Mouse (Mus musculus) megakaryocyte progenitor cell, adult 5-6 weeks (primary cell): ENCODE data around the gene Ssh3. TPM values are rescaled to one million over a fixed set of nuclear protein-coding genes. Genes with fewer than 3 reads are reported as not detected.

Experiments
- ATAC-seq: replicated peaks from 2 replicates; pipeline ENCODE4 v1.8.0; 2016; ENCODE audit warnings: mild to moderate bottlenecking, moderate TSS enrichment, inconsistent platforms; ENCODE audit not compliant: poor library complexity
- total RNA-seq, 2 experiments: library from RNA; stranded (forward) in 1 of 2; stranded (reverse) in 1 of 2; fragments of 157-497, 149-512 nt in 1 of 2; fragments of 200-1000 nt in 1 of 2; gene quantifications; 2 replicates each; pipeline versions ENCODE4 v1.2.3 to v1.2.4; 2015 to 2017

Ssh3 gene
- total RNA-seq, 2 experiments from 2014 or later: 7.5 to 8.1 TPM

GRCm38 (mm10) chr19:4297851-4298250 lies 28.9 kb upstream of the Ssh3 start:
- ATAC-seq: no peak

- no peak for ATAC-seq
Measured at GRCm38 (mm10) chr19:4296611-4297010, 27.6 kb upstream of the Ssh3 start.

GRCm38 (mm10) chr19:4295391-4295790 lies 26.4 kb upstream of the Ssh3 start:
- ATAC-seq: no peak

- ATAC-seq: peak; percentile 92
Measured at GRCm38 (mm10) chr19:4294381-4295097, 25.6 kb upstream of the Ssh3 start.

GRCm38 (mm10) chr19:4291161-4291560 lies 22.2 kb upstream of the Ssh3 start:
- no peak for ATAC-seq

- ATAC-seq: no peak
Measured at GRCm38 (mm10) chr19:4290749-4291148, 21.8 kb upstream of the Ssh3 start.

GRCm38 (mm10) chr19:4283653-4284052 lies 14.7 kb upstream of the Ssh3 start:
- ATAC-seq: no peak

- ATAC-seq: peak; percentile 97
Measured at GRCm38 (mm10) chr19:4282898-4283553, 14.0 kb upstream of the Ssh3 start, which contains the start of gene Ankrd13d. Gene Ankrd13d, minus strand, starts transcription at chr19:4283137.

GRCm38 (mm10) chr19:4280425-4280824 lies 11.4 kb upstream of the Ssh3 start:
- no peak for ATAC-seq

GRCm38 (mm10) chr19:4279487-4279886 lies 10.5 kb upstream of the Ssh3 start:
- no peak for ATAC-seq

GRCm38 (mm10) chr19:4270972-4271371 lies 2.0 kb upstream of the Ssh3 start:
- no peak for ATAC-seq

GRCm38 (mm10) chr19:4270187-4270586 lies 1.2 kb upstream of the Ssh3 start:
- ATAC-seq: no peak

GRCm38 (mm10) chr19:4265956-4266355 lies 3.0 kb downstream of the Ssh3 start:
- ATAC-seq: no peak

GRCm38 (mm10) chr19:4264171-4264780 lies 4.7 kb downstream of the Ssh3 start:
- ATAC-seq: no peak

- no peak; the same call in 1 of the 2 replicates for ATAC-seq
Measured at GRCm38 (mm10) chr19:4263702-4264101, 5.3 kb downstream of the Ssh3 start.

- ATAC-seq: no peak
Measured at GRCm38 (mm10) chr19:4262756-4263155, 6.2 kb downstream of the Ssh3 start.

- ATAC-seq: peak; percentile 37; the same call in 1 of the 2 replicates
Measured at GRCm38 (mm10) chr19:4261038-4261698, 7.8 kb downstream of the Ssh3 start.

GRCm38 (mm10) chr19:4257897-4258252 lies 11.1 kb downstream of the Ssh3 start:
- ATAC-seq: no peak

- ATAC-seq: peak; percentile 97
Measured at GRCm38 (mm10) chr19:4257216-4257896, 11.6 kb downstream of the Ssh3 start.

GRCm38 (mm10) chr19:4255583-4256162 lies 13.3 kb downstream of the Ssh3 start:
- ATAC-seq: no peak

- no peak for ATAC-seq
Measured at GRCm38 (mm10) chr19:4254230-4254629, 14.8 kb downstream of the Ssh3 start.
